Mouse (Mus musculus) forebrain, embryonic 15.5 days (tissue): ENCODE results near the gene Dppa3. TPM values are rescaled to one million over a fixed set of nuclear protein-coding genes. Genes with fewer than 3 reads are reported as not detected.
"Not testable (repeated sequence)": the region's sequence is repeated elsewhere in the genome, so short reads cannot be mapped to it uniquely, and the experiment has no call there.

Experiments used
- ATAC-seq: fragments of 200-750 bp; cut with Nextera tagmentation; replicated peaks from 2 replicates; pipeline ENCODE4 v1.8.0; 2017; ENCODE audit warnings: mild to moderate bottlenecking, moderate TSS enrichment, moderate library complexity
- H3K27ac ChIP-seq: fragments of 300-500 bp; sonication (generic); replicated peaks from 2 replicates; pipeline ENCODE4 v1.5.1; 2015; ENCODE audit warnings: mild to moderate bottlenecking, inconsistent platforms
- H3K27me3 ChIP-seq: fragments of 300-500 bp; sonication (generic); 2 replicates; pipeline ENCODE4 v1.6.1; 2015; ENCODE audit warnings: inconsistent platforms
- H3K36me3 ChIP-seq: fragments of 300-500 bp; sonication (generic); 2 replicates; pipeline ENCODE4 v1.6.1; 2015; ENCODE audit warnings: mild to moderate bottlenecking, inconsistent platforms
- H3K4me1 ChIP-seq: fragments of 300-500 bp; sonication (generic); 2 replicates; pipeline ENCODE4 v1.6.1; 2015; ENCODE audit warnings: inconsistent platforms
- H3K4me2 ChIP-seq: fragments of 300-500 bp; sonication (generic); replicated peaks from 2 replicates; pipeline ENCODE4 v1.6.1; 2015; ENCODE audit warnings: mild to moderate bottlenecking, inconsistent platforms
- H3K4me3 ChIP-seq: fragments of 300-500 bp; sonication (generic); 2 replicates; pipeline ENCODE4 v1.5.1; 2015; ENCODE audit warnings: mild to moderate bottlenecking, inconsistent platforms
- H3K9ac ChIP-seq: fragments of 300-500 bp; sonication (generic); replicated peaks from 2 replicates; pipeline ENCODE4 v1.6.1; 2015; ENCODE audit warnings: mild to moderate bottlenecking, inconsistent platforms
- H3K9me3 ChIP-seq: fragments of 300-500 bp; sonication (generic); 2 replicates; pipeline ENCODE4 v1.6.1; 2016; ENCODE audit warnings: inconsistent platforms
- WGBS: fragments of 180-500 bp; shearing (Covaris S2); methylation state at CpG from one replicate; pipeline ENCODE4 v1.1.7; 2015; ENCODE audit warnings: mixed read lengths; 5-methylcytosine and 5-hydroxymethylcytosine counted together
- polyA plus RNA-seq: library from polyadenylated mRNA; unstranded; fragments of >200 nt; fragmentation: Nextera tagmentation; extraction: Ambion mirVana; gene quantifications from 2 replicates; pipeline ENCODE4 v1.2.1, GENCODE M21; 2015

Dppa3 gene
- polyA plus RNA-seq, 1 experiment from 2014 or later = not detected

DNA sequence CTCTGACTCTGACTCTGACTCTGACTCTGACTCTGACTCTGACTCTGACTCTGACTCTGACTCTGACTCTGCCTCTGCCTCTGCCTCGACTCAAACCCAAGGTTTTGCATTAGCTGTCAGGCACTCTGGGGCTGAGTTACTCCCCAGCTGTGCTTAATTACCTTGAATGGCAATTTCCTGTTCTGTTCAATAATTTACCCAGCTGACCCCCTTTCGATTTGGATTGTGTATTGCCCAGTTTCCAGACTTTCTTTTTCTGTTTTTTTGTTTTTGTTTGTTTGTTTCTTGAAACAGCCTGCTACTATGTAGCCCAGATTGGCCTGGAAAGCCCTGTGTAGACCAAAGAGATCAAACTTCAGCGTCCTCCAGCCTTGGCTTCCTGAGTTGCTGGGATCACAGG lies 10.2 kb upstream of the Dppa3 start:
- ATAC-seq = no peak
- no peaks in the 10 kb centered on the region for H3K27me3 ChIP-seq
- WGBS = 76% methylated on average over 3 of the region's 3 CpGs

DNA sequence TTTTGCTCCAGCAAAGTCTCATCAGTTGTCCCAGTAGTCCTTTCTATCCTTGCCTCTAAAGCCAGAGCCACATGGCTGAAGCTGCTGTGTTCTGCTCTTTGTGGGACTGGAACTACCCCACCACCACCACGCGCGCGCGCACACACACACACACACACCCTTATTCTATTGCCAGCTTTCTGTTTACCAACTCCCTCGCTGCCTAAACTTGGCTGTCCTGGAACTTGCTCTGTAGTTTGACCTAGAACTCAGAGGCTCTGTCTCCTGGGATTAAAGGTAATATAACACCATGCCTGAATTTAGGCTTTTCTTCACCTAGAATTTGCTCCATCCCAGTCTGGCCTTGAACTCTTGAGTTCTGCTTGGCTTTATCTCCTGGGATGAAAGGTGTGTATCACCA lies 5.1 kb upstream of the Dppa3 start:
- ATAC-seq = no peak
- Histone ChIP-seq H3K4me2 (no peak overlapping the region), H3K36me3 (no peaks in the 10 kb centered on the region), H3K4me1 (no peaks in the 10 kb centered on the region), H3K27me3 (no peaks in the 10 kb centered on the region), H3K4me3 (no peak overlapping the region), H3K9me3 (no peaks in the 10 kb centered on the region), H3K9ac (no peak overlapping the region), H3K27ac (no peak overlapping the region)
- WGBS = 92% methylated on average over 6 of the region's 6 CpGs

More for the DNA sequence above, 10.2 kb upstream of the Dppa3 start:
- H3K9ac ChIP-seq = no peak overlapping the region
- H3K27ac ChIP-seq = no peak overlapping the region
- H3K4me1 ChIP-seq = no peaks in the 10 kb centered on the region
- H3K4me2 ChIP-seq = no peak overlapping the region
- H3K9me3 ChIP-seq = no peaks in the 10 kb centered on the region
- no peak overlapping the region for H3K4me3 ChIP-seq
- no peaks in the 10 kb centered on the region for H3K36me3 ChIP-seq

DNA sequence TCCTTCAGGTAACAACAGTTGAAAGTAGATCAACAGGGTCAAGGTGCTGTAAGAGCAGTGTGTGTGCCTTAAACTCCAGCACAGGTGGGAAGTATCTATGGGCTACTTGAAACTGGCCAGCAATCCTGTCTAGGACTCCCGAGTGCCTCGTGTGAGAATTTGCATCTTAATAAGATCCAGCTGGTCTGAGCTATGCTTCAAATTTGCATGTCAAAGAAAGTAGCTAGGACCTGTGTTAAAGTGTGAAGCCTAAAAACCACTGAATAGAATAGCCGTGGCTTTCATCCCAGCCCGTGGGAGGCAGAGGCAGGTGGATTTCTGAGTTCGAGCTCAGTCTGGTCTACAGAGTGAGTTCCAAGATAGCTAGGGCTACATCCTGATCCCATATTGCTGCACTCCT lies 1.7 kb upstream of the Dppa3 start:
- Histone ChIP-seq H3K27ac (no peak overlapping the region), H3K9ac (no peak overlapping the region), H3K27me3 (no peaks in the 10 kb centered on the region), H3K4me3 (no peak overlapping the region), H3K9me3 (no peaks in the 10 kb centered on the region), H3K36me3 (no peaks in the 10 kb centered on the region), H3K4me2 (no peak overlapping the region), H3K4me1 (no peaks in the 10 kb centered on the region)
- whole genome bisulfite sequencing = 20% methylated on average over 5 of the region's 5 CpGs
- no peak for ATAC-seq

DNA sequence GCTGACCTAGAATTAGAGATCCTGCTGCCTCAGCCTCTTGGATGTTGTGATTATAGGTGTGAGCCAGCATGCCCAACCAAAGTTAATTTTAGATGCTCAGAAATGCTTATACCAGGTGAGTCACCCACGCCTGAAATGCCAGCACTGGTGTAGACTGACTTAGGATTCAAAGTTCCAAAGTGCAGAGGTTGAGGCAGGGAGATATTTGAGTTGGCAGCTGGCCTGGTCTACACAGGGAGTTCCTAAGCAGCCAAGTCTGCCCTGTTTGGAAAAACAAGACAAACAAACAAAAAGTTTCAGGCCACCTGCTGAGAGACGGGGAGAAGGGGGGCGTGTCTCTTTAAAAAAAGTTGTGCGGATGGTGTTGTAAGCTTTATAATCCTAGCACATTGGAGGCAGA lies 1.1 kb upstream of the Dppa3 start:
- Histone ChIP-seq H3K27ac (no peak overlapping the region), H3K9me3 (no peaks in the 10 kb centered on the region), H3K4me3 (no peak overlapping the region), H3K27me3 (no peaks in the 10 kb centered on the region), H3K4me1 (no peaks in the 10 kb centered on the region), H3K4me2 (no peak overlapping the region), H3K36me3 (no peaks in the 10 kb centered on the region), H3K9ac (no peak overlapping the region)
- no peak for ATAC-seq
- WGBS = 84% methylated on average over 4 of the region's 4 CpGs

GRCm38 (mm10) chr6:122627469-122628108 lies 1.4 kb downstream of the Dppa3 start:
- no peak overlapping the region for H3K27ac ChIP-seq
- no peaks in the 10 kb centered on the region for H3K4me1 ChIP-seq
- 0 out of 2 replicates have a peak overlapping the region, but pooled peaks have one; percentile 8 for H3K4me2 ChIP-seq
- no peaks in the 10 kb centered on the region for H3K27me3 ChIP-seq
- 0 out of 2 replicates have a peak overlapping the region, but pooled peaks have one; percentile 0 for H3K4me3 ChIP-seq
- H3K36me3 ChIP-seq = no peaks in the 10 kb centered on the region
- no peaks in the 10 kb centered on the region for H3K9me3 ChIP-seq
- 55% methylated on average over 20 of the region's 20 CpGs for WGBS
- H3K9ac ChIP-seq = no peak overlapping the region
- ATAC-seq = no peak

- WGBS = 61% methylated on average over 9 of the region's 9 CpGs
- no peak overlapping the region for H3K9ac ChIP-seq
- H3K4me2 ChIP-seq = no peak overlapping the region
- no peaks in the 10 kb centered on the region for H3K9me3 ChIP-seq
- no peak overlapping the region for H3K27ac ChIP-seq
- H3K36me3 ChIP-seq = no peaks in the 10 kb centered on the region
- no peaks in the 10 kb centered on the region for H3K27me3 ChIP-seq
- no peak for ATAC-seq
- no peaks in the 10 kb centered on the region for H3K4me1 ChIP-seq
- no peak overlapping the region for H3K4me3 ChIP-seq
Measured at GRCm38 (mm10) chr6:122633411-122633810, 7.2 kb downstream of the Dppa3 start.

DNA sequence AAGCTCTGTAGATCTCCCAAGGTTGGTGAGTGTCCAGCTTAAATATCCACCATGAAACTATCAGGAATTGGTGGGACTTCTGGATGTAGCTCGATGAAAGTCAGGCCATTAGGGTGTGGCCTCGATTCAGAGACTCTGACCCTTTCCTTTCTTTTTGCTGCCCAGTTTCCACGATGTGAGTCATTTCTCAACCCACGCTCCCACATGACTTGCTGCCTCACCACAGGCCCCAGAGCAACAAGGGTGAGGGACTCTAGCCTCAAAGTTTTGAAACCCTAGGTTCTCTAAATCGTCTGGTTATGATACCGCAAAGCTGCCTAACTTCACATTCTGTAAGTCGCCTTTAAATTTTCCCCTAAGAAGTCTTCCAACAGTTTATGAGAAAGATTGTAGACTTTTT lies 9.1 kb downstream of the Dppa3 start:
- Histone ChIP-seq H3K27me3 (no peaks in the 10 kb centered on the region), H3K9ac (no peak overlapping the region), H3K9me3 (no peaks in the 10 kb centered on the region), H3K27ac (no peak overlapping the region), H3K4me2 (no peak overlapping the region), H3K4me3 (no peak overlapping the region), H3K36me3 (no peaks in the 10 kb centered on the region), H3K4me1 (no peaks in the 10 kb centered on the region)
- ATAC-seq = no peak
- 86% methylated on average over 7 of the region's 7 CpGs for WGBS

GRCm38 (mm10) chr6:122636666-122637065 lies 10.5 kb downstream of the Dppa3 start:
- Histone ChIP-seq H3K4me1 (no peaks in the 10 kb centered on the region), H3K27ac (no peak overlapping the region), H3K4me2 (no peak overlapping the region), H3K9ac (no peak overlapping the region), H3K27me3 (no peaks in the 10 kb centered on the region), H3K4me3 (no peak overlapping the region), H3K9me3 (no peaks in the 10 kb centered on the region), H3K36me3 (no peaks in the 10 kb centered on the region)
- ATAC-seq = no peak
- WGBS = 85% methylated on average over 3 of the region's 3 CpGs

DNA sequence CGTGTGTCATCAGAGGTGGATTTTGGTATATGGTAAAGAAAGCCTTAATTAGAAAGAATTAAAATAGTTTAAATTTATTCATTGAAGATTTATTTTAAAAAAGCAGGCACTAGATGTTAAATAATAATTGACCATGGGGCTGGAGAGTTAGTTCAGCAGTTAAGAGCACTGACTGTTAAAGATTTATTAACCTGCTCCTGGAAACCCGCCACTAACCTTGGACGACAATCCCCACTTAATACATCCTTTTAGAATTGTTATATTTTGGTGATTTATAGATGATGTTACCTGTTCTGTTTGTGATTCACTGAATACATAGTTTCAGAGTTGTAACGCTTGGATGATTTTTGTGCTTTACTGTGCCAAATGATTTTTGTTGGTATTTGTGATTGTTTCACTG lies 11.4 kb downstream of the Dppa3 start:
- H3K36me3 ChIP-seq, H3K9ac ChIP-seq, H3K4me1 ChIP-seq, ATAC-seq, H3K27me3 ChIP-seq, H3K4me3 ChIP-seq, H3K9me3 ChIP-seq, H3K27ac ChIP-seq, H3K4me2 ChIP-seq: not testable (repeated sequence)
- 92% methylated on average over 4 of the region's 4 CpGs for WGBS

DNA sequence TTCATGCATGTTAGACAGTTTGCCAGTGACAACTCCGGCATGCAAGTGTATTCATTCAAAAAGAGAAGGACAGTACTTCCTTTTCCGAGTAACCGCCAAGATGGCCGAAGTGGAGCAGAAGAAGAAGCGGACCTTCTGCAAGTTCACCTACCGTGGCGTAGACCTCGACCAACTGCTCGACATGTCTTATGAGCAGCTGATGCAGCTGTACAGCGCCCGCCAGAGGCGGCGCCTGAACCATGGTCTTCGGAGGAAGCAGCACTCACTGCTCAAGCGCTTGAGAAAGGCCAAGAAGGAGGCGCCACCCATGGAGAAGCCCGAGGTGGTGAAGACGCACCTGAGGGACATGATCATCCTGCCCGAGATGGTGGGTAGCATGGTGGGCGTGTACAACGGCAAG lies 18.0 kb downstream of the Dppa3 start:
- ATAC-seq, H3K36me3 ChIP-seq, H3K9ac ChIP-seq, H3K4me3 ChIP-seq, H3K27ac ChIP-seq, H3K27me3 ChIP-seq, H3K4me2 ChIP-seq, H3K4me1 ChIP-seq, H3K9me3 ChIP-seq: not testable (repeated sequence)
- 95% methylated on average over 21 of the region's 21 CpGs for WGBS

GRCm38 (mm10) chr6:122649903-122650302 lies 23.7 kb downstream of the Dppa3 start:
- Histone ChIP-seq H3K4me3 (no peak overlapping the region), H3K27me3 (no peaks in the 10 kb centered on the region), H3K9ac (no peak overlapping the region), H3K27ac (no peak overlapping the region), H3K4me2 (no peak overlapping the region), H3K36me3 (no peaks in the 10 kb centered on the region), H3K4me1 (no peaks in the 10 kb centered on the region), H3K9me3 (no peaks in the 10 kb centered on the region)
- WGBS = 83% methylated on average over 3 of the region's 3 CpGs
- ATAC-seq = no peak

GRCm38 (mm10) chr6:122650398-122650980 lies 24.3 kb downstream of the Dppa3 start:
- H3K4me2 ChIP-seq = no peak overlapping the region
- WGBS = 75% methylated on average over 5 of the region's 5 CpGs
- no peaks in the 10 kb centered on the region for H3K4me1 ChIP-seq
- no peaks in the 10 kb centered on the region for H3K9me3 ChIP-seq
- H3K27me3 ChIP-seq = no peaks in the 10 kb centered on the region
- no peaks in the 10 kb centered on the region for H3K36me3 ChIP-seq
- no peak overlapping the region for H3K4me3 ChIP-seq
- no peak overlapping the region for H3K9ac ChIP-seq
- no peak for ATAC-seq
- H3K27ac ChIP-seq = no peak overlapping the region

- Histone ChIP-seq H3K27ac (no peak overlapping the region), H3K9ac (no peak overlapping the region), H3K4me2 (no peak overlapping the region), H3K27me3 (no peaks in the 10 kb centered on the region), H3K36me3 (no peaks in the 10 kb centered on the region), H3K4me1 (no peaks in the 10 kb centered on the region), H3K9me3 (no peaks in the 10 kb centered on the region), H3K4me3 (no peak overlapping the region)
- no peak for ATAC-seq
- WGBS = 83% methylated on average over 6 of the region's 6 CpGs
Measured at GRCm38 (mm10) chr6:122654301-122654700, 28.1 kb downstream of the Dppa3 start.
